Mouse (Mus musculus): ENCODE measurements around the gene Tulp4.

- no peak for TF ChIP-seq CTCF (IDR thresholded peaks at IDR 0.05; ENCODE audit: insufficient read depth, low read depth, low read length)
- TF ChIP-seq POLR2A (IDR thresholded peaks at IDR 0.05; ENCODE audit: insufficient read depth, low read depth, low read length) = no peak
Measured at GRCm38 (mm10) chr17:6215640-6216039, 109.4 kb downstream of the Tulp4 start.
